Mouse (Mus musculus) lung, embryonic 14.5 days (tissue): ENCODE results near the gene Col9a2. TPM values are rescaled to one million over a fixed set of nuclear protein-coding genes. Genes with fewer than 3 reads are reported as not detected.

Experiments
- ATAC-seq: fragments of 200-750 bp; cut with Nextera tagmentation; 2 replicates; pipeline ENCODE4 v1.8.0; 2017; ENCODE audit warnings: mild to moderate bottlenecking, moderate TSS enrichment, moderate library complexity; ENCODE audit not compliant: insufficient read depth
- DNase-seq: peaks from one replicate; pipeline ENCODE4 v3.0.0-alpha.2; 2015
- H3K27ac ChIP-seq: fragments of 300-500 bp; sonication (generic); 2 replicates; pipeline ENCODE4 v1.5.1; 2014; ENCODE audit warnings: low read depth, mild to moderate bottlenecking, moderate library complexity
- H3K27me3 ChIP-seq: fragments of 300-500 bp; sonication (generic); 2 replicates; pipeline ENCODE4 v1.6.1; 2014; ENCODE audit warnings: low read length, control low read depth; ENCODE audit not compliant: insufficient read depth
- H3K36me3 ChIP-seq: fragments of 300-500 bp; sonication (generic); 2 replicates; pipeline ENCODE4 v1.6.1; 2014; ENCODE audit warnings: control low read depth; ENCODE audit not compliant: insufficient read depth
- H3K4me1 ChIP-seq: fragments of 300-500 bp; sonication (generic); 2 replicates; pipeline ENCODE4 v1.6.1; 2014; ENCODE audit warnings: antibody characterized with exemption, control low read depth; ENCODE audit not compliant: insufficient read depth
- H3K4me2 ChIP-seq: fragments of 300-500 bp; sonication (generic); 2 replicates; pipeline ENCODE4 v1.6.1; 2014; ENCODE audit warnings: mild to moderate bottlenecking
- H3K4me3 ChIP-seq: fragments of 300-500 bp; sonication (generic); 2 replicates; pipeline ENCODE4 v1.5.1; 2014; ENCODE audit warnings: low read depth, low read length
- H3K9ac ChIP-seq: fragments of 300-500 bp; sonication (generic); 2 replicates; pipeline ENCODE4 v1.6.1; 2014
- H3K9me3 ChIP-seq: fragments of 300-500 bp; sonication (generic); 2 replicates; pipeline ENCODE4 v1.6.1; 2016; ENCODE audit warnings: low read depth, low read length, control low read depth
- CTCF ChIP-seq: IDR thresholded peaks from 2 replicates; pipeline ENCODE4 v1.5.1; 2016; ENCODE audit warnings: antibody characterized with exemption, low read depth
- WGBS: fragments of 180-500 bp; shearing (Covaris S2); extraction: QIAGEN DNeasy Blood & Tissue Kit; methylation state at CpG from one replicate; pipeline ENCODE4 v1.1.7; 2014; 5-methylcytosine and 5-hydroxymethylcytosine counted together
- polyA plus RNA-seq: library from polyadenylated mRNA; unstranded; fragments of >200 nt; fragmentation: Nextera tagmentation; extraction: Ambion mirVana; gene quantifications from 2 replicates; pipeline ENCODE4 v1.2.1, GENCODE M21; 2014

Gene Col9a2
- polyA plus RNA-seq, 1 experiment from 2014 or later = 9.3 TPM

- Histone ChIP-seq H3K36me3 (peaks cover 72% of the 10 kb centered on the region), H3K4me1 (no peaks in the 10 kb centered on the region), H3K27ac (no peak overlapping the region), H3K9me3 (no peaks in the 10 kb centered on the region), H3K27me3 (no peaks in the 10 kb centered on the region), H3K4me2 (no peak overlapping the region), H3K4me3 (no peak overlapping the region), H3K9ac (no peak overlapping the region)
- TF ChIP-seq CTCF = no peak
- ATAC-seq (no peak), DNase-seq (no peak)
- WGBS = 84% methylated on average over 4 of the region's 4 CpGs
These were observed 51.0 kb downstream of the Col9a2 start for GRCm38 (mm10) chr4:121090211-121090610.

DNA sequence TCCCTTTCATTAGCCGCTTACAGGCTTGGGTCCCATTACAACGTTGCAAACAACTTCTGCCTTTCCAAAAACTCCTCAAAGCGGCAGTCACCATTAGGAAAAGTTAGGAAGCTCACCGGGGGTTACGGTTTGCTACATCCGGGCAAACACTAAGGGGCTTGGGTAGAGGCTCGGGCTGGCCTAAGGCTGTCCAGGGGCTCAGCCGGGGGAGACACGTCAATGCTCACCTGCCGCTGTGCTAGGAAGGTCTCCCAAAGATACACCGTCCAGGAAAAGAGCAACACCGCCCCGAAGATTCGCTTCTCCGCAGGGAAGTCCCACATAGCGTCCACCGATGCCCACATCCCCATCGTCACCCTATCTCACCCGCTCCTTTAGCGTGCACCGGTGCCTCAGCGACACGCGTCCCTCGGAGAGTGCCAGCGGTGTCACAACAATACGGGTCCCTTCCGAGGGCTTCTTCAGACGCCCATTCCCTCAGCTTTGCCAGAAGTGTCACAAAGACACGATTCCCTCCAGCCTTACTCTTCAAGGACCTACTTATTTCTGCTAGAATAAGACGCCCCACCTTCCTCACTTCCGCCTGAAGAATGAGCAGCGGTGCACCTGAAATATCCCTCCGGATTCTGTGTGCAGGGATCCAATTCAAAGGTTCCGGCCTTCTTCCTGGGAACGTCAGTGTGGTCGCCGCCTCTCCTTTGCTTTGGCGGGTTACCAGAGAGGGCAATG lies 58.6 kb downstream of the Col9a2 start, which contains the start of gene Zmpste24:
TSS of gene Zmpste24 (minus strand) at position 592 of the 729 bp plus-strand sequence.
- peaks cover 22% of the 10 kb centered on the region for H3K36me3 ChIP-seq
- peak; percentile 93 for ATAC-seq
- no peak for TF ChIP-seq CTCF
- peaks cover 5% of the 10 kb centered on the region; the same call in 1 of the 2 replicates for H3K4me1 ChIP-seq
- no peak within 1 kb of the TSS for H3K27ac ChIP-seq
- no peaks in the 10 kb centered on the region for H3K9me3 ChIP-seq
- peak within 1 kb of the TSS; percentile 74 for H3K4me2 ChIP-seq
- H3K9ac ChIP-seq = peak within 1 kb of the TSS; percentile 78
- peak within 1 kb of the TSS; percentile 79 for H3K4me3 ChIP-seq
- WGBS = under 1% methylated on average over 39 of the region's 39 CpGs
- no peaks in the 10 kb centered on the region for H3K27me3 ChIP-seq
- DNase-seq = peak; percentile 96

DNA sequence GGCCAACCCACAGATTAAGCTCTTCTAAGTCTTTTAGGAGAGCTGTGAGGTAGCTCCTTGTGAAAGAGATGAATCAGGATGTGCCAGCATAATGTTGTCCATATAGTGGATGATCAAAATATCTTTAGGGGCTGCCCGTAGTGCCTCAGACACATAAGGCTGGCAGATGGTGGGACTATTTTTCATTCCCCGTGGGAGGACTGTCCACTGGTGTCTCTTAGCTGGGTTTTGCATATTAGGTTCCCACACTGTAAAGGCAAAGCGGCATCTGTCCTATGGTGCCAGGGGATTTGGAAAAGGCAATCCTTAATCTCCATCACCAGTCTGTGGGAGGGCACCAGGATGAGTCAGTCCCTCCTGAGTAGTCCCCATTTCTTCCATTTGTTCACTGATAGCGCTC lies 64.1 kb downstream of the Col9a2 start:
- Histone ChIP-seq H3K27me3 (no peaks in the 10 kb centered on the region), H3K9ac (no peak overlapping the region), H3K27ac (no peak overlapping the region), H3K4me1 (no peaks in the 10 kb centered on the region), H3K4me3 (no peak overlapping the region), H3K9me3 (no peaks in the 10 kb centered on the region), H3K4me2 (no peak overlapping the region), H3K36me3 (no peaks in the 10 kb centered on the region)
- 80% methylated on average over 4 of the region's 4 CpGs for WGBS
- DNase-seq (no peak), ATAC-seq (no peak)
- no peak for TF ChIP-seq CTCF

Other genes with a start within 250 kb of the Col9a2 start
- gene Nfyc, start 207.8 kb upstream of the Col9a2 start, polyA plus RNA-seq = 113 and 114 TPM in 2 replicates
- gene Rims3, start 184.6 kb upstream of the Col9a2 start, polyA plus RNA-seq = 0.70 and 1.1 TPM in 2 replicates
- 24.3 and 25.1 TPM in 2 replicates for gene Exo5, start 114.4 kb upstream of the Col9a2 start, polyA plus RNA-seq
- gene Zfp69, start 87.7 kb upstream of the Col9a2 start, polyA plus RNA-seq = 7.8 and 9.4 TPM in 2 replicates
- 19.2 and 19.7 TPM in 2 replicates for gene Smap2, start 22.1 kb upstream of the Col9a2 start, polyA plus RNA-seq
- gene Zmpste24, start 58.9 kb downstream of the Col9a2 start, polyA plus RNA-seq = 27.1 and 29.2 TPM in 2 replicates
- gene Tmco2, start 69.8 kb downstream of the Col9a2 start, polyA plus RNA-seq = not detected in 2 replicates
- gene Rlf, start 175.7 kb downstream of the Col9a2 start, polyA plus RNA-seq = 23.2 and 24.6 TPM in 2 replicates